In genomic region chr1:171924900-171925299, GRCm38 (mm10) we compare ENCODE assay signal across 30 mouse cellular contexts. TPM values are rescaled to one million over a fixed set of nuclear protein-coding genes. Genes with fewer than 3 reads are reported as not detected.
"Had no signal": no experiment of that assay in that cellular context is flagged by ENCODE, and none has a peak within 500 bp of the region (broad histone marks: within the 10 kb centered on the region; RNA-seq: fewer than 3 reads in every experiment).

No protein-coding gene starts in this region.

- DNase-seq: gastrocnemius, adult 2 months; gastrocnemius, postnatal 10 days; gastrocnemius, postnatal 25 days; heart, adult 18-20 months; heart, postnatal 10 days; heart, postnatal 4 days; kidney, adult 18-20 months; kidney, adult 9 months; kidney, postnatal 14 days; kidney, postnatal 36 days; liver; liver, embryonic 13.5 days had no signal

- H3K4me1 ChIP-seq: heart, embryonic 10.5 days; heart, embryonic 12.5 days; hindbrain, embryonic 10.5 days; hindbrain, embryonic 12.5 days; intestine, embryonic 15.5 days; kidney, embryonic 15.5 days; limb, embryonic 10.5 days; limb, embryonic 12.5 days; liver, embryonic 13.5 days had no signal

- H3K27ac ChIP-seq: gastrocnemius, adult 2 months; heart, embryonic 10.5 days; hindbrain, embryonic 10.5 days; hindbrain, embryonic 12.5 days; hindbrain, embryonic 14.5 days; intestine, embryonic 15.5 days; kidney, embryonic 15.5 days; kidney, postnatal 0 days; layer of hippocampus, adult 2 months; left cerebral cortex, adult 2 months; limb, embryonic 10.5 days; limb, embryonic 12.5 days; liver, embryonic 13.5 days had no signal

- H3K36me3 ChIP-seq: heart, embryonic 10.5 days; heart, embryonic 12.5 days; hindbrain, embryonic 10.5 days; hindbrain, embryonic 12.5 days; intestine, embryonic 15.5 days; kidney, embryonic 15.5 days; limb, embryonic 10.5 days; limb, embryonic 12.5 days; liver, embryonic 13.5 days had no signal

- H3K4me3 ChIP-seq: gastrocnemius, adult 2 months; heart, embryonic 10.5 days; heart, embryonic 12.5 days; hindbrain, embryonic 10.5 days; hindbrain, embryonic 12.5 days; intestine, embryonic 15.5 days; kidney, embryonic 15.5 days; layer of hippocampus, adult 2 months; left cerebral cortex, adult 2 months; limb, embryonic 10.5 days; limb, embryonic 12.5 days; liver, embryonic 13.5 days had no signal

- H3K27me3 ChIP-seq: heart, embryonic 12.5 days; hindbrain, embryonic 12.5 days; intestine, embryonic 15.5 days; kidney, embryonic 15.5 days; limb, embryonic 12.5 days; liver, embryonic 13.5 days had no signal

- ATAC-seq: hindbrain, embryonic 16.5 days; inflammation-experienced regulatory T-cells, adult 6 months; intestine, embryonic 15.5 days; intestine, postnatal 0 days had no signal

RNA-seq across cellular contexts. Expression of gene Slamf6, which starts 7.6 kb away (rescaled TPM):
- polyA plus RNA-seq: heart, embryonic 12.5 days; hindbrain, embryonic 10.5 days; hindbrain, embryonic 16.5 days; limb, embryonic 10.5 days; limb, embryonic 12.5 days; liver, embryonic 11.5 days had no signal

RNA-seq across cellular contexts. Expression of gene Gm10521, which starts 29.4 kb away (rescaled TPM):
- polyA plus RNA-seq: heart, embryonic 10.5 days; heart, embryonic 12.5 days; heart, embryonic 14.5 days; heart, embryonic 16.5 days; hindbrain, embryonic 10.5 days; hindbrain, embryonic 14.5 days; hindbrain, embryonic 16.5 days; intestine, embryonic 15.5 days; intestine, postnatal 0 days; kidney, embryonic 15.5 days; kidney, postnatal 0 days; limb, embryonic 10.5 days; limb, embryonic 12.5 days; liver, embryonic 13.5 days had no signal
